Mouse (Mus musculus): Measurements from ENCODE around the gene Prrg4. TPM values are rescaled to one million over a fixed set of nuclear protein-coding genes. Genes with fewer than 3 reads are reported as not detected.

Prrg4 gene
- 2.6 TPM for polyA plus RNA-seq (2014; fragmentation: Illumina TruSeq; extraction: RNeasy Lipid Tissue Mini Kit (QIAGEN cat#74804); ENCODE audit: low replicate concordance)

DNA sequence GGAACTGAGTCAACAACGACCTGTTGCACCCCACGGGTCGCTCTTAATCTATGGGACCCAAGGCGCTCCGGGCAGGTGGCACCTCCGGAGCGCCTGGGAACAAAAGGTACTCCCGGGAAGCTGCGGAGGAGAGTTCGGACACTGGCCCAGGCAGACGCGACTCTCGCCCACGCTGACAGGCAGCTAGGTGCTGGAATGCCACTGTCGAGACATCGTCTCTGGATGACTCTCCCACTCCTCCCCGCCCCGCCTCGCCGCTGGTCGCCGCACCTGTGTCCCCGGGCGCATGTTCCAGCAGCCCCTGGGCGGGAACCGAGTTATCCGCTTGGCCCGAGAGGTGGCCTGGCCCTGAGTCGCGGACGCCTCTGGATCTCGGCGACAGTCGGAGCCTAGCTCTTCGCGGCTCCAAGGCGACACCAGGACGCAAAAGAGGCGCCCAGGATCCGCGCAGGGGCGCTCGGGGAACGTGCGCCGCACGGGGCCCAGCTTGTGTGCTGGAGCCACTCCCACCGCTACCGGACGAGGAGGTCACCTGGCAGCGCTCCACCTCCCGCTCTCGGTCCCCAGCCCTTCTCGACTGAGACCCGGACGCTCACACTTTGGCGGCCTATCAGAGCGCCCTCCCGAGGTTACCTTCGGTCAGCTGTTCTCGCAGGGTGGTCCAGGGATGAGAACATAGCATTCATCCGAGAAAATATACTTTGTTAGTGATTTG is at the start of gene Prrg4:
Gene Prrg4 (minus strand): TSS at position 601 of the 715 bp plus-strand sequence.

DNA sequence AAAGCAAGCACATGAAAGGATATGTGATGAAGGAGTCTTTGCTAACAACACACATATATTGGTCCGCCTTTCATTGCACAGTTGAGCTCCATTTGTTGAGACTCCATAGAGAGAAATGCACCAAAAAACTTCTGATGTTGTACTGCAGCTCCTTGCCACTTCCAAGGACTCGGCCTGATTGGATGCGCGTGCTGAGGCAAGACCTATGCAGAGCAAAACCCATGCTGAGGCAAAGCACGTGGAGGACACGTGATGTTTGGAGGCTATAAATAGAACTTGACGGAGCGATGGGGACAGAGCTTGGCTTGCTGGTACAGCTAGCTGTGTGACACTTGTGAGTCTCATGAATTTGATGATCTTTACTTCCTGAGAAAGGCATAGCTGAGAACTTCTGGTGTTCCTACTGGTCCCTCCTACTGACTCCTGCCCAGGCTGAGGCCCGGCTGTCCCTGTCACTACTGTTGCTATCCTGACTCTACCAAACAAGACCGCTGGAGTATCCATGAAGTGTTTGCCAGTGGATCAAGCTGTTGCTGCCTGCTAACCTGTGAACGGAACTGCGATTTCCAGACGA is 17.7 kb upstream of the Prrg4 start, which contains the start of gene Ccdc73:
Gene Ccdc73 (plus strand): TSS at position 524 of the 574 bp plus-strand sequence.

GRCm38 (mm10) chr2:104816371-104816827 is 33.3 kb downstream of the Prrg4 start, which contains the start of gene Qser1:
Gene Qser1, minus strand, starts transcription at chr2:104816760.

Other genes starting within 250 kb of the Prrg4 start
- gene Tcp11l1, start 137.7 kb downstream of the Prrg4 start, polyA plus RNA-seq (2014; fragmentation: Illumina TruSeq; extraction: RNeasy Lipid Tissue Mini Kit (QIAGEN cat#74804); ENCODE audit: low replicate concordance), result 3.0 TPM
- not detected for gene Pin1rt1, start 133.5 kb downstream of the Prrg4 start, polyA plus RNA-seq (2014; fragmentation: Illumina TruSeq; extraction: RNeasy Lipid Tissue Mini Kit (QIAGEN cat#74804); ENCODE audit: low replicate concordance)
- 97.0 TPM for gene Depdc7, start 107.0 kb downstream of the Prrg4 start, polyA plus RNA-seq (2014; fragmentation: Illumina TruSeq; extraction: RNeasy Lipid Tissue Mini Kit (QIAGEN cat#74804); ENCODE audit: low replicate concordance)
- 16.7 TPM for gene Qser1, start 33.1 kb downstream of the Prrg4 start, polyA plus RNA-seq (2014; fragmentation: Illumina TruSeq; extraction: RNeasy Lipid Tissue Mini Kit (QIAGEN cat#74804); ENCODE audit: low replicate concordance)
- 17.9 TPM for gene Ccdc73, start 17.9 kb upstream of the Prrg4 start, polyA plus RNA-seq (2014; fragmentation: Illumina TruSeq; extraction: RNeasy Lipid Tissue Mini Kit (QIAGEN cat#74804); ENCODE audit: low replicate concordance)
- gene Eif3m, start 167.2 kb upstream of the Prrg4 start, polyA plus RNA-seq (2014; fragmentation: Illumina TruSeq; extraction: RNeasy Lipid Tissue Mini Kit (QIAGEN cat#74804); ENCODE audit: low replicate concordance), result 314 TPM
- gene Gm11060, start 242.1 kb upstream of the Prrg4 start, polyA plus RNA-seq (2014; fragmentation: Illumina TruSeq; extraction: RNeasy Lipid Tissue Mini Kit (QIAGEN cat#74804); ENCODE audit: low replicate concordance), result not detected

Data from small intestine, adult 10 weeks (tissue).